Mouse (Mus musculus) thymus, postnatal 0 days (tissue): Measurements from ENCODE around the gene Ly6g6d. TPM values are rescaled to one million over a fixed set of nuclear protein-coding genes. Genes with fewer than 3 reads are reported as not detected.
A peak's percentile ranks its signal among the peaks of the same experiment; 100 is the strongest.
"Not testable (repeated sequence)": the region's sequence is repeated elsewhere in the genome, so short reads cannot be mapped to it uniquely, and the experiment has no call there.

ENCODE experiments used
- DNase-seq: peaks from one replicate; pipeline ENCODE4 v3.0.0-alpha.2; 2015; ENCODE audit warnings: low spot score
- polyA plus RNA-seq: library from polyadenylated mRNA; unstranded; fragments of >200 nt; fragmentation: Nextera tagmentation; extraction: Ambion mirVana; gene quantifications from 2 replicates; pipeline ENCODE4 v1.2.1, GENCODE M21; 2015

The Ly6g6d gene
- 0.55 and 0.60 TPM in 2 replicates for polyA plus RNA-seq

DNA sequence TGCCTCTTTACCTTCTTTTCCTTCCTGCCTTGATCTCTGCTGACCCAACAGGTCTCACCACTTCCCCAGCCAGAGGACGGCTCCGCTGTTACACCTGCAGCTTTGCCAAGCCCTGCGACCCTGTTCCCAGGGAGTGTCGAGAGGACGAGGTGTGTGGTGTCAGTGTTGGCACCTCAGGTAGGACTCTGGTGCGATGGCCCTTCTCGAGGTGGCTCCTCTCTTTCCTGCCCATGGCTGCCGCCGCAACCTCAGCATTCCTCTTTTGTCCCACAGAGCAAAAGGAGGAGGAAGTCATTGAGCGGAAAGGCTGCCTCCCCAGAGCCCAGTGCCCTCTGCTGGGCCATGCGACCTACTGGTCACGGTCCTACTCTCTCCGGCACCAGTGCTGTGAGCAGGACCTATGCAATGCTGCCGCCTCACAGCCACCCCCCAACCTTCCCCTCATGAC lies at the start of gene Ly6g6d:
Gene Ly6g6d (minus strand): TSS at position 280 of the 448 bp plus-strand sequence.
- DNase-seq: no peak

DNA sequence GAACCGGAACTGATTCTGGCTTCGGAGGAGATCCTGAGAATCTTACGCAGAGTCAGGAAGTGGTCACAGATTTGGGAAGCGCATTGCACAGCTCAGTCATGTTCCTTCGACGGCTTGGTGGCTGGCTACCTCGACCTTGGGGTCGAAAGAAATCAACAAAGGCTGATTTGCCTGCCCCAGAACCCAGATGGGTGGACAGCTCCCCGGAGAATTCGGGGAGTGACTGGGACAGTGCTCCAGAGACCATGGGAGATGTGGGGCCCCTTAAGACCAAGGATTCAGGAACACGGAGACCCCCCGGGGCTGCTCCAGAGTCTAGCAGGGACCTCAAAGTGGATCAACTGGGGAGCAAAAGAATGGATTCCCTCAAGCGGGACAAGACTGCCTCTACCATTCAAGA lies 49.2 kb upstream of the Ly6g6d start:
- DNase-seq: no peak

DNA sequence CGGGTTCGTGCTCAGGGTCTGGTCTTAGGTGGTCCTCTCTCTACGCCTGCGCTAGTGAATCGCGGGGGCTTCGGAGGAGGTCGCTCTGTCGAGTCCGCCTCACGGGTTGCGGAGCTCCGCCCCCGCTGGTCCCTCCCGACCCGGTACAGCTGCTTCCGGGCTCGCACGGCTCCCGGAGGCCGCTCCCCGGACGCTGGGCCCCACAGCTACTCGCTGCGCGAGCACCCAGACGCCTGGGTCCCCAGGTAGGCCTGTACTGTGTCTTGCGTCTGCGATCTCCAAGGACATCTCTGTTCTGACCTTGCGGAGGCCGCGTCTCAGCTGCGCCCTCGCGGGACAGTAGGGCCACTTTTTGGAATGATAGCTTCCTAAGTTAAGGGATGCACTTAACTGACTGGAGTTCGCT lies 48.3 kb upstream of the Ly6g6d start, which contains the start of gene D17H6S53E:
Gene D17H6S53E (plus strand): TSS at position 168 of the 406 bp plus-strand sequence.
- peak; percentile 90 for DNase-seq

DNA sequence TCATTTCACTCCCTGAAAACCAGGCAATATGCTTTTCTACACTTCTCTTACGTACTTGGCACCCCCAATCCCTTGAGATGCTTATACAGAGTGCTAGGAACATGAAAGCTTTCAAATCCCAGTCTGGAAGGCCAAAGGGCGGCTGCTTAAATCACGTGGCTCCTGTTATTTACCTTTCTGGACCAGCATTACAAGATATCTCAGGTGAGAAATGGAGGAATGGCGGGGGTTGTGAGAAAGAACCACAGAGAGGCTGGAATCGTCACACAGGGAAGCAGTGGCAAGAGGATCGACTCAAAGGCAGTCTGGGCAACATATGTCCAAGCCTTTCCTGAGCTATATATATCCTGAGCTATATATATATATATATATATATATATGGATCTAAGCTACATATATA lies 47.7 kb upstream of the Ly6g6d start:
- no peak for DNase-seq

DNA sequence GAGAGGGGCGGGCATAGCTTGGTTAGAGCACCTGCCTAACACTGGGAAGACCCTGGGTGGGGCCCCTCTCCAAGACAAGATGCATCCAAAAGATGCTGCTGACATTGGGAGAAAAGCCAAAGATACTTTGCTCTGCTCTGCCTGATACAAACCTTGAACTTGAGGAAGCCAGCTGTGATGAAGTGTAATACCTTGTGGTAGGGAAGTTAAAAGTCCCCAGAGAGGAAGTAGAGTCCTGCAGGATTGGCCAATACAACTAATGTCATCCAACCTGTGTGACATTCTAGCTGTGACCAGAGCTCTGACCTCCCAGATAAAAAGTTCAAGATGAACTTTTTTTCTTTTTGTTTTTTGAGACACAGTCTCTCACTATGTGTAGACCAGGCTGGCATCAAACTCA lies 47.2 kb upstream of the Ly6g6d start:
- no peak for DNase-seq

DNA sequence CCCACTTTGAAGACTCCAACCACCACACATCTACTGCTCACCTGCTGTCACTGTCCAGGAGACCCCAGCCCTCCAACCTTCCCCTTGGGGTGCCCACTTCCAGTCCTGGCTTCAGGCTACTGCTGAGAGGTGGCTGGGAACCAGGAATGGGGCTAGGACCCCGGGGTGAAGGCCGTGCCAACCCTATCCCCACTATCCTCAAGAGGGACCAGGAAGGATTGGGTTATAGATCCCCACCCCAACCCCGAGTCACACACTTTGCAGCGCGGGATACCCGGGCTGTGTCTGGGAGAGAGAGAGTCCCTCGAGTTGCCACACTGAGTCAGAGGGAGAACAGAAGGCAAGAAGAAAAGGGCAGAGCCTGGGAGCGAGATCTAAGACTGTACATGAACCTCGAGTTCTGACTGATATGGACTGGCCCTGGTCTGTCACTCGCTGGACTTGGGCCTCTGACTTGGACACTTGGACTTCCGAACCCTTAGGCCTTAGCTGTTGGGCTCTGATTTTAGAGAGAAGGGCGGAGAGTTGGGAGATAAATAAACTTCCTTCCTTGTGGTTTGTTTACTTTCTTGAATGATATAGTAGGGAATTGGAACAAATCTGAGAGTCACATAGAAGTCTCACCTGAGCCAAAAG lies 46.5 kb upstream of the Ly6g6d start:
- not testable (repeated sequence) for DNase-seq

DNA sequence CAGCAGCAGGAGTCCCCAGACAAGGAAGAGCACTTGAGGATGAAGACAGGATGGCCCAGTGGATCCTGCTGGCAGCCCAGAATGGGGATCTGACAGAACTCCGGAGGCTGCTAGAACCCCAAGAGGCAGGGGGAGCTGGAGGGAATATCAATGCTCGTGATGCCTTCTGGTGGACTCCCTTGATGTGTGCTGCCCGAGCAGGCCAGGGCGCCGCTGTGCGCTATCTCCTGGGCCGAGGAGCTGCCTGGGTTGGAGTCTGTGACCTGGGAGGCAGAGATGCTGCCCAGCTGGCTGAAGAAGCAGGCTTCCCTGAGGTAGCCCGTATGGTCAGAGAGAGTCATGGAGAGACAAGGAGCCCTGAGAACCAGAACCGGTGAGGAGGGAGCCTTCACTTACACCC lies 45.4 kb upstream of the Ly6g6d start:
- DNase-seq: not testable (repeated sequence)

DNA sequence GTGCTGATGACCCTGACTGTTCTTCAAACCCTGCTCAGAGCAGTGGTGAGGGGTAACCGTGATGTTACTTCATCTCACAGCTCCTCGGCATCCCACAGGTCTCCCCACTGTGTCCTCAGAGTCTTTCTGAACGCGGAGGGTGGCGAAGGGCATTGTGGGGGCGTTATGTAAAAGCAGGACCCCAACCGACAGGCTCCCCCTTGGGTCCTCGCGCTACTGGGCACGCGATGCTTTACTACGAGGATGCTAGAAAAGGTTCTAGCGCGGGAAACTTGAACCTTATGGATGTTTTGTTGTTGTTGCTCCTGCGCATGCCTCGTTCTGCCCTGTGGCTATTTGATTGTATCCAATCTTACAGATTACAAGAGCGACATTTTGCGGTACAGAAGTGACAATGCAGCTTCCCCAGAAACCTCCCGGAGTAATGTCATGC lies 44.0 kb upstream of the Ly6g6d start, which contains the start of gene Csnk2b:
Gene Csnk2b (minus strand): TSS at position 183 of the 433 bp plus-strand sequence.
- peak; percentile 68 for DNase-seq

DNA sequence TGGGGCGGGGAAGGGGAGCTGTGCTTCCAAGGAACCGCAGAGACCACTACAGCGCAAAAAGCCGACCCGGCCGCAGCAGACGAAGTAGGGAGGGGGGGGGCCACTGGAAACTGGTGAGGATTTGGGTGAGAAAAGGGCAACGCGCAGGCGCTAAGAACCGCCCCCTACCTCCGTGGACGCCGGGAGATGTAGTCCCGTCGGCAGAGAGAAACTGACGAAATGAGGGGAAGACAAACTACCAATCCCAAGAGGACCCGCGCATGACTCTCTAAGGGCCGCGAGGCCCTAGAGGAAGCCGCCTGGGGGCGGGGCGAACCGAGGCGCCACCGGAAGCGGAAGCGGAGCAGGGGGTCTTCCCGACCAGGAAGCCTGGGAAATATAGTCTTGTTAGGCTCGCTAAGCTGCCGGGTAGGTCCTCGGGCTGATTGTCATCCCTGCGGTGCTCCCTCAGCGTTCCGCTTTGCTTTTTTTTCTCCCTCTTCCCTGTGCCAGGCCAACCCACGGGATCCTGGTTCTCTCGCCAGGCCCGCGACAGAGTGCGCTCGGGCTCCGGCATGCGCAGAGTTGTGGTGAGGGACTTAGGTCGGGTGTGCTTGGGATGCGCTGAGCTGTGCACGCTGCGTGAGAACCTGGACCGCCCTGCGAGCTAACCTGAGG lies 43.4 kb upstream of the Ly6g6d start, which contains the start of gene Gpank1:
Gene Gpank1 (plus strand): TSS at position 313 of the 657 bp plus-strand sequence.
- peak; percentile 99 for DNase-seq

DNA sequence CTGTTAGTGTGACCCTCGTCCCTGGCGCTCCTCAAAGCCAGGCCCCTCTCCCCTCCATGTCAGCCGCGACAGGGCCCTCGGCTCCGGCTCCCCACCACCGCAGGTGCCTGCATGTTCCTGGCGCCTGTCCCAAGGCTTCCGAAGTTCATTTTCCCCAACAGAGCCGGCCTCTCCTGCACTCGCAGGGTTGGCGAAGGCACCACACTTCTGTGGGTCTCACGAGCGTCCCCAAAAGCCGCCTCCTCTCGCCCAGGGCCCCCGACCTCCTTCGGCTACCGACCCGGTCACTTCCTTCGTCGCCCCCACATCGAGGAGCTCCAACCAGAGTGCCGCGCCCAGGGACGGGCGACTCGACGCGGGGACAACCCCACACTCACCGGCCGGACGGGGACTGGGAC lies 42.9 kb upstream of the Ly6g6d start:
- no peak for DNase-seq

DNA sequence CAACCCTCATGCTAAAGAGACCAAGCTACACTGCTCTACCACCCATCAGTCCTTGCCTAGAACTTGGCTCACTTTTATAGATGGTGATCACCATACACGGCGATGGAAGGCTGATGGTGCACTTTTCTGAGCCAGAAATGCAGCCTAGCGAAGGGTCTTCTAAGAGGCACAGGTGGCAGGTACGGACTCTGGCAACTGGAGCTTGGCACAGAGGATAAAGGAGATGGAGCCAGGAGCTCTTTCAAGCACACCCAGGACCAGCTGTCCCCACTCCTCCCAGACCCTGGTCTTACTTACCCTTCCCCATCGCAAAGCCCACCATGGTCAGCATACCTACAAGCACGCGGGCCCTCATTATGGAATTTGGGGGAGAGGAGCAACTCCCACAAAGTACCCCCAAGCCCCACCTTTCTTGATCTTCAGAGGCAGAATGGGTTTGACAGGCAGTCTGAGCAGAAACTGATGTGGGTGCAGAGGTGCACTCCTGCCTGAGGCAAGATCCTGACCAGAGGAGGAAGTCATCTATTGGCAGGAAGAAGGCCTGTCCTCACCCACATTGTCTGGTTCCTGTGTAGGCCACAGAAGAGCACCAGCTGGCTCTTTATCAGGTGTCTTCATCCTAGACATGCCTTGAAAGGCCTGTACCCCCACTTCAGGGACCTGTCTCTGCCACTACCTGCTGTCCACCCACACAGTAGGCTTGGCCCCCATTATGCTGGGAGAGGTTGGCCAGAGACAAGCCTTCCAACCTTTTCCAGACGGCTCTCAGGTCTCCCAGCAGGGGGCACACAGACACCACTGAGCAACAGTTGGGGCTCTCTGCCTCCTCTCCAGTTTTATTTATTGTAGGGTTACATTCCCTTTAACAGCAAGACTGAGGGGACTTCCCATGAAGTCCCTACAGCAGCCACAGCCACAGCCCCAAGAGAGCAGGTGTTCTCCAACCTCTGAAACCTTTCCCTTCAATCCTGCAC lies 37.5 kb upstream of the Ly6g6d start, which contains the start of gene Ly6g5b:
Gene Ly6g5b (minus strand): TSS at position 383 of the 974 bp plus-strand sequence.
- peak; percentile 38 for DNase-seq

DNA sequence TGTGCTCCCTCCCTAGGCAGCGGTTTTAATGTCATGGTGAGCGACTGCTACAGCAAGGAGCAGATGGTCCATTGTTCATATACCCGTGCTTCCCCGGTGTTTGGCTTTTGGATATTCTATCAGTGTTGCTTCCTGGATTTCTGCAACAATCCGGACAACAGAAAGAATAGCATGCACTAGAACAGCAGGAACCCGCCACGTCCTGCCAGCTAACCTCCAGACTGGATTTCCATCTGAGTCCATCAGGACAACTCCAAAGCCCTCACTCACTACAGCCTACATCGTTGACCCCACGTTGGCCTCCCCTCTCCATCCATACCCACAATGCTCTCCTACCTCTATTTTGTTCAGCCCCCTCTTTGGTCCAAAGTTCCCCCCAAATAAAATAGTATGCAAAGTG lies 33.9 kb upstream of the Ly6g6d start:
- DNase-seq: no peak

DNA sequence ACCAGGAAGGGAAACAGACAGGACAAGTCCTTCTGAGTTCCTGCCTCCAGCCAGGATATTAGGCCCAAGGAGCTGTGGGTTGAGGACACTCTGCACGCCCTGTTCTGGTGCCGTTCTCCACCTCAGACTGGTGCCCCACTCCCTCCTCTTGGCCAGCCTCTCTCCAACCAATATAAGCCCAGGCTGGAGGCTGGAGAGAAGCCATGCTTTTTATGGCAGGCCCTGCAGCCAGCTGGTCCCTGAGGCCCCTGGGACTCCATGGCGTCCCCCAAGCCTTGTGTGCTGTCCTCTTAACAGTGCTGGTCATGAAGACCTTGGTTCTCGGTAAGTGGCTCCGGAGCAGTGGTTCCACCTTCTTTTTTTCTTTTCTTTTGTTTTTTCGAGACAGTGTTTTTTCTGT lies 30.2 kb upstream of the Ly6g6d start, which contains the start of gene Ly6g5c:
Gene Ly6g5c (plus strand): TSS at position 183 of the 400 bp plus-strand sequence.
- DNase-seq: no peak

DNA sequence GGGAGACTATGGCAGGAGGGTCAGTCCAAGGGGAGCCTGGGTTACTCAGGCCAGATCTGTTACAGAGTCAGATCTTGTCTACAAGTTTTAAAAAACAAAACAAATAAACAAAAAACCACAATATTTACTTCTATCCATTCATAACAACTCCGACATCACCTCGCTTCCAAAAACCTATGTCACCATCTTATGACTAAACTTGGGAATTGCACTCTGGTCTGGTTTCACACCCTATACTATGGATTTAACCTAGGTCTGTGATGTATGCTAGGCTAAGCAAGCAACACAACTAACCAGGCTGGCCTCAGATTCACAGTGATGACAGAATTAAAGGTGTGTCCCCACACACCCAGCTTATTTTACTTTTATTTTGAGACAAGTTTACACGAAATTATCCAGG lies 28.7 kb upstream of the Ly6g6d start:
- no peak for DNase-seq

DNA sequence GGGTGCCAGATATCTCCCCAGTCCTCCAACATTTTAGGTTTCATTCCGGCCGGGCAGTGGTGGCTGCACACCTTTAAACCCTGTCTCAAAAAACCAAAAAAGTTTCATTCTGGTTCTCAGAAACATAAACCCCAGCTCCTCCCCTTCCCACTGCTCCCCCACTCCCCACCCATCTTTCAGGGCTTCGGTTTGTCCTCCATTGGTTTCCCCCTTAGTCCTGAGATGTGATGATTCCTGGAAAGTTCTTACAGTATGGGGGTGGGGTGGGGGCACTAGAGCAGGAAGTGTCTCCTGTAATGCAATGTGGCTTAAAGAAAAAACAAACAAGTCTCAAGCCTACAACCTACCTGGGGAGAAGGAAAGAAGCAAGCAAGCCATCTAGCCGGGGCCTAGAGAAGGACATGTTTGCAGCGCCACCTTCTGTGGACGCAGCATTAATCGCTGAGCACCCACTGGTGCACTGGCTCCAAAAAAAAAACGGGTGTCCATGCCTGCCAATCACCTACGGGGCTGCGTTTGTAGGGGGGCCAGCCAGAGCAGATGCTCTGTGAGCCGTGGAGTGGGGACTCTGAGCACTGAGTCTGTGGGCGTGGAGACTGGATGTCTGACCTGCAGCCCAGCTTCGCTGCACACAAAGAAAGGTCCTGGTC lies 28.0 kb upstream of the Ly6g6d start:
- DNase-seq: peak; percentile 40

DNA sequence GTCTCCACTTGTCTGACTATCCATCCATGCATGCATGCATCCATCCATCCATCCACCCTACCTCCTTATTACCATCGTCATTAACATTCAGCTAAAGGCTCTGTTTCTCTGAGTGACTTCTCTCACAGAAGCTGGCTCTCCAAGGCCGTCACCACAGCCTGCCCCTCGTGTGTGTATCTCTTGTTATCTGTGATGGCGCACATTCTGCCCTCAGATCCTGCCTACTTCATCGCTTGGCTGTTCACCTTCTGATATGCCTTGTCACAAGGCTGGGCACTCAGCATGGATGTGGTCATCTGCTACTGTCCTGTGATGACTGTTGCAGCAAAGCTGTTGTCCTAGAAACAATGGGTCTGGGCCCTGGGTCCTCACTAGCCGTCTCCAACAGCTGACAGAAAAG lies 26.9 kb upstream of the Ly6g6d start:
- DNase-seq: no peak

DNA sequence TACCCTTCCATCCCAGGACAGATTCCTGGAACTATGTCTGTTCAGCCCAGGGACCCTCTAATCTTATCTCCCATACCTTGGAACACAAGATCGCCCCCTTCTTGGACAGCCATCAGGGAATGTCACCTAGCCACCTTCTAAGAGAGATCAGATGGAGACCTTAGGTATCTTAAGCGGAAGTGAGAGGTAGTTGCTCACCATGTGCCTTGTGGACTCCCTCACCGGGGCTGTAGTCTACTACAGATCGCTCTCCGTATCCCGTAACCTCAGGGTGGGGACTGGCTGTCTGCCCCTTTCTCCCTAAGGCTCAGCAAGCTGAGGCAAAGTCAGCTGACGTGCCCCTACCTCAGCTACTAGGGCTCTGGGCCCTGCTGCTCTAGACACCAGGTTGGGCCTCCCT lies 26.2 kb upstream of the Ly6g6d start:
- no peak for DNase-seq

DNA sequence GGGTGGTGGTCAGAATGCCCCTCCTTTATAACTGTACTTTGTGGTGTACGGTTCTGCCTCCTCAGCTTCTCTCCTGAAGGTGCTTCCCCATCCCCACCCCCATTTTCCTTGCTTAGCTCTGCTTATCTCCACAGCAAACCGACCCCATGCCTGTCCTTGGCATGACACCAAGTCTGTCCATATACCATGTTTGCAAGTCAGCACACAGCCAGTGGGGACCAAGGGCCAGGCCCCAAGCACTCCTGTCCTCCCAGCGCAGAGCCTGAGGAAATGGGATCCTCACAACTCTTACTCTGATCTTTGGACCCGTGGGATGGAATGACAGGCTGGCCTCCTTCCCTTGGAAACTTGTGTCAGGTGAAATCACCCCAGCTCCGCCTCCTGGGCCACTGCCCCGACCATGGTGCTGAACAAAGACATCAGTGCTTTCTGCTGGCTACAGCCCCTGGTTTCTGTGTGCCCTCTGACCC lies 25.4 kb upstream of the Ly6g6d start:
- no peak for DNase-seq

DNA sequence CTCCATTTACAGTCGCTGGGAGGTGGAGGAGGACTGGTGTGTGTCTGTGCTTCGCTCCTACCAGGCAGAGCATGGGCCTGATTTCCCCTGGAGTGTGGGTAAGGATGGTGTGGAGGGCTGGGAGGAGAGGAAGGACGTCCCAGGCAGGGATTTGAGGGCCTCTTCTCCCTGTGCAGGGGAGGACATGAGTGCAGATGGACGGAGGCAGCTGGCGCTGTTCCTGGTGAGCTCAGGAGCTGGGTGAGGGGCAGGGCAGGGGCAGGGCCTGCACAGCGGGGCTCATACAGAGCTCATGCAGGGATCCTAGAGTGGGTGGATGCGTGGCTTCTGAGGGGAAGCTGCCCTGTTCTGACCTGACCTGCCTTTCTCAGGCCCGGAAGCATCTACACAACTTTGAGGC lies 24.4 kb upstream of the Ly6g6d start:
- DNase-seq: no peak

DNA sequence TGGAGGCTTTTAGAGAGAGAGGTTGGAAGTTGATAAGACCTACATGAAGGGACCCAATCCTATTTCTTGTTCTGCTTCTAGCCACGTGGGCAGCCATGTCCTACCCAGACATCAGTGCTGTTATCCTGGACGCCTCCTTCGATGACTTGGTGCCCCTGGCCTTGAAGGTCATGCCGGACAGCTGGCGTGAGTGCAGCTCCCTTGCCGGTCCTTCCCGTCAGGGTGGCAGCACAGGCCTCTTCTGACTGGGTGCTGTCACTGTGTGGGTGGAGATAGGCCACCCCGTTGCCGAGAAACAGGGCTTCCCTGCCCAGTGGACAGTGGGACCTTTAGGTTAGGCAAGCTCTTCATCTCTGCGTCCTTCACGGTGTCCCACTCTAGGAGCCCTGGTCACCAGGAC lies 23.3 kb upstream of the Ly6g6d start:
- DNase-seq: no peak
